Mouse (Mus musculus): ENCODE data around the gene Gm5269.

- TF ChIP-seq MAZ (IDR thresholded peaks at IDR 0.05; ENCODE audit: low read depth, low read length) (no peak), JUND (conservative IDR thresholded peaks at IDR 0.05; ENCODE audit: low read depth, low read length) (no peak), CTCF (conservative IDR thresholded peaks at IDR 0.05 in 1 of 2, IDR thresholded peaks at IDR 0.05 in 1 of 2; ENCODE audit: low read depth in 2 of 2, low read length in 2 of 2) (no peak), BHLHE40 (IDR thresholded peaks at IDR 0.05; ENCODE audit: low read depth, low read length) (no peak), USF1 (IDR thresholded peaks at IDR 0.05; ENCODE audit: low read depth, low read length) (no peak), ZKSCAN1 (IDR thresholded peaks at IDR 0.05; ENCODE audit: borderline replicate concordance, low read depth, low read length) (no peak), CHD1 (IDR thresholded peaks at IDR 0.05; ENCODE audit: low read depth, low read length) (no peak), POLR2A (IDR thresholded peaks at IDR 0.05; ENCODE audit: low read depth, low read length) (no peak), POLR2AphosphoS2 (IDR thresholded peaks at IDR 0.05; ENCODE audit: low read depth, low read length) (no peak)
Measured at GRCm38 (mm10) chr1:45866288-45867018, 23.6 kb downstream of the Gm5269 start.

Data from CH12.LX (cell line).